Mouse (Mus musculus): ENCODE measurements around the gene Ndufb10.

Gene Ndufb10

GRCm38 (mm10) chr17:24706982-24707800 lies 17.1 kb downstream of the Ndufb10 start, which contains the start of gene Tbl3:
TSS of gene Tbl3 (minus strand) at chr17:24707660.
- ATAC-seq (ENCODE audit: low TSS enrichment): peak; percentile 74; the same call in 1 of the 2 replicates

GRCm38 (mm10) chr17:24705821-24706220 lies 18.5 kb downstream of the Ndufb10 start:
- ATAC-seq (ENCODE audit: low TSS enrichment): no peak

GRCm38 (mm10) chr17:24701251-24701650 lies 23.0 kb downstream of the Ndufb10 start:
- ATAC-seq (ENCODE audit: low TSS enrichment): no peak

- ATAC-seq (ENCODE audit: low TSS enrichment): no peak
These were observed 24.8 kb downstream of the Ndufb10 start for GRCm38 (mm10) chr17:24699473-24699872.

GRCm38 (mm10) chr17:24698715-24699114 lies 25.6 kb downstream of the Ndufb10 start:
- ATAC-seq (ENCODE audit: low TSS enrichment): no peak

- no peak for ATAC-seq (ENCODE audit: low TSS enrichment)
These were observed 26.3 kb downstream of the Ndufb10 start for GRCm38 (mm10) chr17:24697985-24698384.

GRCm38 (mm10) chr17:24696011-24696697 lies 28.1 kb downstream of the Ndufb10 start, which contains the start of the genes Gfer and Noxo1:
TSS of gene Gfer (minus strand) at chr17:24696156.
TSS of gene Noxo1 (plus strand) at chr17:24696234.
- peak; percentile 83 for ATAC-seq (ENCODE audit: low TSS enrichment)

- peak; percentile 5; the same call in 1 of the 2 replicates for ATAC-seq (ENCODE audit: low TSS enrichment)
These were observed 28.8 kb downstream of the Ndufb10 start for GRCm38 (mm10) chr17:24695326-24696010.

GRCm38 (mm10) chr17:24692385-24692784 lies 31.9 kb downstream of the Ndufb10 start:
- ATAC-seq (ENCODE audit: low TSS enrichment): no peak

- peak; percentile 51; the same call in 1 of the 2 replicates for ATAC-seq (ENCODE audit: low TSS enrichment)
These were observed 34.8 kb downstream of the Ndufb10 start, which contains the start of gene Syngr3 for GRCm38 (mm10) chr17:24689251-24690081. TSS of gene Syngr3 (minus strand) at chr17:24689955.

- no peak for ATAC-seq (ENCODE audit: low TSS enrichment)
These were observed 36.7 kb downstream of the Ndufb10 start for GRCm38 (mm10) chr17:24687599-24687998.

GRCm38 (mm10) chr17:24687146-24687595 lies 37.1 kb downstream of the Ndufb10 start:
- no peak for ATAC-seq (ENCODE audit: low TSS enrichment)

- ATAC-seq (ENCODE audit: low TSS enrichment): no peak
These were observed 37.8 kb downstream of the Ndufb10 start for GRCm38 (mm10) chr17:24686514-24686913.

GRCm38 (mm10) chr17:24677500-24678080 lies 46.7 kb downstream of the Ndufb10 start:
- no peak for ATAC-seq (ENCODE audit: low TSS enrichment)

GRCm38 (mm10) chr17:24676877-24677276 lies 47.4 kb downstream of the Ndufb10 start:
- no peak for ATAC-seq (ENCODE audit: low TSS enrichment)

- ATAC-seq (ENCODE audit: low TSS enrichment): no peak
These were observed 48.1 kb downstream of the Ndufb10 start for GRCm38 (mm10) chr17:24676187-24676586.

GRCm38 (mm10) chr17:24674277-24674676 lies 50.0 kb downstream of the Ndufb10 start:
- peak; percentile 56 for ATAC-seq (ENCODE audit: low TSS enrichment)

GRCm38 (mm10) chr17:24672141-24672540 lies 52.1 kb downstream of the Ndufb10 start:
- ATAC-seq (ENCODE audit: low TSS enrichment): no peak
